Mouse (Mus musculus) embryonic facial prominence, embryonic 15.5 days (tissue): ENCODE measurements around the gene Olfr63. TPM values are rescaled to one million over a fixed set of nuclear protein-coding genes. Genes with fewer than 3 reads are reported as not detected.
"Not testable (repeated sequence)": the region's sequence is repeated elsewhere in the genome, so short reads cannot be mapped to it uniquely, and the experiment has no call there.

Source experiments
- ATAC-seq: fragments of 200-750 bp; cut with Nextera tagmentation; 2 replicates; pipeline ENCODE4 v1.8.0; 2017; ENCODE audit warnings: low read depth, moderate TSS enrichment; ENCODE audit not compliant: insufficient number of reproducible peaks, low FRiP score, low TSS enrichment
- H3K27ac ChIP-seq: fragments of 300-500 bp; sonication (generic); replicated peaks from 2 replicates; pipeline ENCODE4 v1.5.1; 2015; ENCODE audit warnings: mild to moderate bottlenecking, inconsistent platforms
- H3K27me3 ChIP-seq: fragments of 300-500 bp; sonication (generic); 2 replicates; pipeline ENCODE4 v1.6.1; 2015; ENCODE audit warnings: inconsistent platforms
- H3K36me3 ChIP-seq: fragments of 300-500 bp; sonication (generic); 2 replicates; pipeline ENCODE4 v1.6.1; 2015; ENCODE audit warnings: mild to moderate bottlenecking, inconsistent platforms
- H3K4me1 ChIP-seq: fragments of 300-500 bp; sonication (generic); 2 replicates; pipeline ENCODE4 v1.6.1; 2015; ENCODE audit warnings: inconsistent platforms
- H3K4me2 ChIP-seq: fragments of 300-500 bp; sonication (generic); replicated peaks from 2 replicates; pipeline ENCODE4 v1.6.1; 2015; ENCODE audit warnings: mild to moderate bottlenecking, inconsistent platforms
- H3K4me3 ChIP-seq: fragments of 300-500 bp; sonication (generic); replicated peaks from 2 replicates; pipeline ENCODE4 v1.5.1; 2015; ENCODE audit warnings: mild to moderate bottlenecking, inconsistent platforms
- H3K9ac ChIP-seq: fragments of 300-500 bp; sonication (generic); 2 replicates; pipeline ENCODE4 v1.6.1; 2015; ENCODE audit warnings: inconsistent platforms
- H3K9me3 ChIP-seq: fragments of 300-500 bp; sonication (generic); replicated peaks from 2 replicates; pipeline ENCODE4 v1.6.1; 2016; ENCODE audit warnings: inconsistent platforms
- WGBS: fragments of 180-500 bp; shearing (Covaris S2); methylation state at CpG from one replicate; pipeline ENCODE4 v1.1.7; 2015; 5-methylcytosine and 5-hydroxymethylcytosine counted together
- polyA plus RNA-seq: library from polyadenylated mRNA; unstranded; fragments of >200 nt; fragmentation: Nextera tagmentation; extraction: Ambion mirVana; gene quantifications from 2 replicates; pipeline ENCODE4 v1.2.1, GENCODE M21; 2015

Gene Olfr63
- 0.03 and 0.12 TPM in 2 replicates for polyA plus RNA-seq

DNA sequence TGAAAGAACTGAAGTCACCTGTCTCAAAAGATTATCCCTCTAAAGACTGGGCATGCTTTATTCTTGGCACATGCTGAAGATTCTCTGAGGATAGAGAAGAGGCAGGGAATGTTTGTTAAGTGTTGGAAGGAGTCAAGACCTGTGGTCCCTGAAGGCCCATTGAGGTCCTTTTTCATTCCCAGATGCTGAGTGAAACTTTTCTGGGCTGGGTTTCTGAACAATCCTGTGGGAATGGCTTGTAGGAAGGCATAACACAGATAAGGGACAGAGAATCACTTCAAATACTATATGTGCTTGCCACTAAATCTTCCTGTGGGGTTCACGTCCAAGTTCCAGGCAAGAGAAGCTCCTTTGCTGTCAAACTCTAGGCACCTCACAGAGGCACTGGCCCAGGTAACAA, at the start of gene Olfr63:
Olfr63 (plus strand) TSS at position 301 of the 400 bp plus-strand sequence.
- no peaks in the 10 kb centered on the region for H3K27me3 ChIP-seq
- no peak for ATAC-seq
- H3K4me3 ChIP-seq, result no peak within 1 kb of the TSS
- H3K9ac ChIP-seq, result no peak within 1 kb of the TSS
- H3K9me3 ChIP-seq, result no peaks in the 10 kb centered on the region
- H3K4me2 ChIP-seq, result no peak within 1 kb of the TSS
- no peaks in the 10 kb centered on the region for H3K36me3 ChIP-seq
- no peak within 1 kb of the TSS for H3K27ac ChIP-seq
- WGBS, result 60% methylated on average over 1 of the region's 1 CpGs
- no peaks in the 10 kb centered on the region for H3K4me1 ChIP-seq

DNA sequence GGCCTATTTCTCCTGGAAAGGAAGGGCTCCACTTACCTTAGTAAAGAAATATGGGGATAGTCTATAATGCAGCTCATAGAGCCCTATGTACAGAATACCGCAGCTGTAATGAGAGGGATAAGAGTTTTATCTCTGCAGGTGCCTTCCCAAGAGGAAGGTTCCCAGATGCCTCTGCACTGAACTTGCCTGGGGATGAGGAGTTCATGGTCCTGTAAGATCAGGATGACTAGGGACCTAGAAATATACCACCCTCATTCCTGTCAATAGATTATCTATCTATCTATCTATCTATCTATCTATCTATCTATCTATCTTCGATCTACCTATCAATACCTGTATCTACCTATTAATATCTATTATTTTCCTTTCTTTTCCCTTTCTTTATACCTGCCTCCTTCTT, 42.9 kb upstream of the Olfr63 start, which contains the start of gene Olfr1564:
Olfr1564 (minus strand) TSS at position 101 of the 400 bp plus-strand sequence.
- 86% methylated on average over 2 of the region's 2 CpGs for WGBS
- H3K4me3 ChIP-seq, result no peak within 1 kb of the TSS
- no peak within 1 kb of the TSS for H3K4me2 ChIP-seq
- no peaks in the 10 kb centered on the region for H3K27me3 ChIP-seq
- H3K4me1 ChIP-seq, result no peaks in the 10 kb centered on the region
- ATAC-seq, result no peak
- no peak within 1 kb of the TSS for H3K27ac ChIP-seq
- H3K36me3 ChIP-seq, result no peaks in the 10 kb centered on the region
- 0 out of 2 replicates have a peak, but pooled peaks cover 5% of the 10 kb centered on the region for H3K9me3 ChIP-seq
- H3K9ac ChIP-seq, result no peak within 1 kb of the TSS

DNA sequence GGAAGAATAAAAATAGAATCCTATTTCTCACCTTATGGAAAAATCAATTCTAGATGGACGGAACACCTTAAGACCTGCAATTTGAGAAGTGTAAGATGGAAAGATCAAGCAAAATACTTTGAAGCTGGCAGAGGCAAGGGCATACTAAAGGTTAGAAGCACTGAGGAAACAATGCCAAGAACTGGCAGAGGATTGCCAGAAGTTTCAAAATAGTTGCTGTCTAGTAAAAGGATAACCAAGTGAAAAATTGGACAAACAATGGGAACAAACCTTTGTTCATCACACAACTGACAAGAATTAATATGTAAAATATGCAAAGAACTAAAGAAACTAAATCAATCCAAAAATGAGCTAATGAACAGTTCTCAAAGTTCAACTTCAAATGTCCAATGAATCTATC, 27.8 kb upstream of the Olfr63 start:
- Histone ChIP-seq H3K36me3 (peaks cover 16% of the 10 kb centered on the region), H3K9me3 (peaks cover 13% of the 10 kb centered on the region; the same call in 1 of the 2 replicates)
- H3K27me3 ChIP-seq, H3K9ac ChIP-seq, H3K4me2 ChIP-seq, H3K4me1 ChIP-seq, H3K4me3 ChIP-seq, H3K27ac ChIP-seq, ATAC-seq: not testable (repeated sequence)
- WGBS, result 89% methylated on average over 1 of the region's 1 CpGs

DNA sequence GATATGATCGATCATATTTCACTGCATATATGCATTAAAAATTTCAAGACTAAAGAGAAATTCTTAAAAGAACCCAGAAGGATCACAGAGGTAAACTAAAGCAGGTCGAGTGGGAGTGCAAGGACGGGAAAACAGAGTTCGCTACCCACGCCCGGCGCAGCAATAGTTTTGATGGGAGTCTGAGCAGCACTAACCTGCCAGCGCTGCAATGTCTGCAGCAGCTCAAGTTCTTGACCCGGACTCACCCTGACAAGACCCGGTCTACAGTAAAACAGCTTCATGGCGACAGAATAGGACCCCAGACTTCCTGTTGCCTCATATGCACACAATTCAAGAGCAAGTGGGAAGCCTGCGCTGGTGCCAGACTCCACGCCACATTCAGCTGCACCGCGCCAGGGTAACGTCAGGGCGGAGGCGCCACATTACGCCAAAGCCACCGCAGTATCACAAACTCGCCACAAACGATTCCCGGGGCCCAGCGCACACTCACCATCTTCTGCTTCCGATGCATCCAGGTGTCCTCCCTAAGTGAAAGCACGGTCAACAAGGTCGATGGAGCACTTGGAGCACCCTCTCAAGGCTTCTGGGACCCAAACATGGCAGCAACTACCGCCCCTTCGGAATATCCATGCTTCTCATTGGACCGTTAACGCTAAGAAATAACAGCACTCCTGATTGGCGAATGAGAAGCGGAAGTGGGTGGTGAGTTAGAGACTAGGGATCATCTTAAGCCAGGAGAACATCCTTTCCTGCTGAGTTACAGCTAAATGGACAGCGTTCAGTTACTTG, 9.8 kb upstream of the Olfr63 start, which contains the start of gene Zfp955a:
Zfp955a (minus strand) TSS at position 616 of the 789 bp plus-strand sequence.
- 43% methylated on average over 1 of the region's 34 CpGs for WGBS
- ATAC-seq, result peak; percentile 97
- not testable (repeated sequence) for H3K36me3 ChIP-seq, H3K27ac ChIP-seq, H3K4me1 ChIP-seq, H3K9ac ChIP-seq, H3K27me3 ChIP-seq, H3K4me2 ChIP-seq, H3K9me3 ChIP-seq
- 0 out of 2 replicates have a peak within 1 kb of the TSS, but pooled peaks have one; percentile 10 for H3K4me3 ChIP-seq

DNA sequence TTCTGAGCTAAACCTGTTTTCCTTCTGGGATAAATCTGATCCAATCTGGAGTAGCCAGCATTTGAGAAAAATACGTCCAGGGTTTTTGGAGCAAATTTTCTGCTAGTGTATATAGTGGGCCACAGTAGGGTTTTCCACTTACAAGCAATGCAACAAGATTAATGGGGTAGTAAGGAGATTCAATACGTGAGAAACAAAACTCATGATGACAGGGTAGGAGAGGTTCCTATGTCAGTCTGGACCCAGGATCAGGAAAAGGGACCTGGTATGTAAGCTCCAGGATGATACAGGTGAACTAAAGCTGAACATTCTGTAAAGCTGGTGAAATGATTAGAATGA, 9.2 kb upstream of the Olfr63 start:
- H3K27me3 ChIP-seq, H3K4me2 ChIP-seq, H3K27ac ChIP-seq, H3K36me3 ChIP-seq, H3K9ac ChIP-seq, H3K9me3 ChIP-seq, H3K4me1 ChIP-seq, H3K4me3 ChIP-seq: not testable (repeated sequence)
- 0 out of 2 replicates have a peak, but pooled peaks have one; percentile 4 for ATAC-seq
- WGBS, result no CpG with 5 or more reads among the region's 2 CpGs

DNA sequence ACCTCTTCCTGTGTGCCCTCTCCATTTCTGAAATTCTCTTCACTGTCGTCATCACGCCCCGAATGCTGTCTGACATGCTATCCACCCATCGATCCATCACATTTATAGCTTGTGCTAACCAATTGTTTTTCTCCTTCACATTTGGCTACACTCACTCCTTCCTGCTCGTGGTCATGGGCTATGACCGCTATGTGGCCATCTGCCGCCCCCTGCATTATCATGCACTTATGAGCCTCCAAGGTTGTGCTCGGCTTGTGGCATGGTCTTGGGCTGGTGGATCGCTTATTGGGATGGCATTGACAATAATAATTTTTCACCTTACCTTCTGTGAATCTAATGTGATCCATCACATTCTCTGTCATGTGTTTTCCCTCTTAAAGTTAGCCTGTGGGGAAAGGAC, 4.4 kb downstream of the Olfr63 start:
- H3K4me2 ChIP-seq, result no peak overlapping the region
- no peak for ATAC-seq
- H3K36me3 ChIP-seq, result no peaks in the 10 kb centered on the region
- no peak overlapping the region for H3K4me3 ChIP-seq
- no peaks in the 10 kb centered on the region for H3K27me3 ChIP-seq
- no peak overlapping the region for H3K9ac ChIP-seq
- no peak overlapping the region for H3K27ac ChIP-seq
- no peaks in the 10 kb centered on the region for H3K9me3 ChIP-seq
- no peaks in the 10 kb centered on the region for H3K4me1 ChIP-seq
- WGBS, result 86% methylated on average over 9 of the region's 9 CpGs

DNA sequence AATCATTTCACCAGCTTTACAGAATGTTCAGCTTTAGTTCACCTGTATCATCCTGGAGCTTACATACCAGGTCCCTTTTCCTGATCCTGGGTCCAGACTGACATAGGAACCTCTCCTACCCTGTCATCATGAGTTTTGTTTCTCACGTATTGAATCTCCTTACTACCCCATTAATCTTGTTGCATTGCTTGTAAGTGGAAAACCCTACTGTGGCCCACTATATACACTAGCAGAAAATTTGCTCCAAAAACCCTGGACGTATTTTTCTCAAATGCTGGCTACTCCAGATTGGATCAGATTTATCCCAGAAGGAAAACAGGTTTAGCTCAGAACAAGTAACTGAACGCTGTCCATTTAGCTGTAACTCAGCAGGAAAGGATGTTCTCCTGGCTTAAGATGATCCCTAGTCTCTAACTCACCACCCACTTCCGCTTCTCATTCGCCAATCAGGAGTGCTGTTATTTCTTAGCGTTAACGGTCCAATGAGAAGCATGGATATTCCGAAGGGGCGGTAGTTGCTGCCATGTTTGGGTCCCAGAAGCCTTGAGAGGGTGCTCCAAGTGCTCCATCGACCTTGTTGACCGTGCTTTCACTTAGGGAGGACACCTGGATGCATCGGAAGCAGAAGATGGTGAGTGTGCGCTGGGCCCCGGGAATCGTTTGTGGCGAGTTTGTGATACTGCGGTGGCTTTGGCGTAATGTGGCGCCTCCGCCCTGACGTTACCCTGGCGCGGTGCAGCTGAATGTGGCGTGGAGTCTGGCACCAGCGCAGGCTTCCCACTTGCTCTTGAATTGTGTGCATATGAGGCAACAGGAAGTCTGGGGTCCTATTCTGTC, 24.8 kb downstream of the Olfr63 start, which contains the start of gene Zfp955b:
Zfp955b (plus strand) TSS at position 506 of the 837 bp plus-strand sequence.
- H3K9ac ChIP-seq, H3K9me3 ChIP-seq, H3K36me3 ChIP-seq, H3K27ac ChIP-seq, H3K4me1 ChIP-seq, H3K4me2 ChIP-seq, H3K4me3 ChIP-seq, H3K27me3 ChIP-seq: not testable (repeated sequence)
- peak; percentile 97 for ATAC-seq
- no CpG with 5 or more reads among the region's 25 CpGs for WGBS

DNA sequence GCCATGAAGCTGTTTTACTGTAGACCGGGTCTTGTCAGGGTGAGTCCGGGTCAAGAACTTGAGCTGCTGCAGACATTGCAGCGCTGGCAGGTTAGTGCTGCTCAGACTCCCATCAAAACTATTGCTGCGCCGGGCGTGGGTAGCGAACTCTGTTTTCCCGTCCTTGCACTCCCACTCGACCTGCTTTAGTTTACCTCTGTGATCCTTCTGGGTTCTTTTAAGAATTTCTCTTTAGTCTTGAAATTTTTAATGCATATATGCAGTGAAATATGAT, 25.3 kb downstream of the Olfr63 start:
- not testable (repeated sequence) for H3K4me2 ChIP-seq, H3K9me3 ChIP-seq, H3K4me3 ChIP-seq, H3K36me3 ChIP-seq, H3K9ac ChIP-seq, H3K4me1 ChIP-seq, H3K27ac ChIP-seq, H3K27me3 ChIP-seq
- 0 out of 2 replicates have a peak, but pooled peaks have one; percentile 51 for ATAC-seq
- WGBS, result no CpG with 5 or more reads among the region's 9 CpGs

Other genes with a start within 250 kb of the Olfr63 start
- gene Zfp763, start 231.3 kb upstream of the Olfr63 start, polyA plus RNA-seq, result 13.7 and 13.9 TPM in 2 replicates
- not detected in 2 replicates for gene 4921501E09Rik, start 196.6 kb upstream of the Olfr63 start, polyA plus RNA-seq
- 9.4 TPM in 2 replicates for gene Zfp563, start 175.4 kb upstream of the Olfr63 start, polyA plus RNA-seq
- gene Morc2b, start 125.0 kb upstream of the Olfr63 start, polyA plus RNA-seq, result 0.11 TPM in 1 of 2 replicates, not detected in the other
- gene Olfr55, start 96.2 kb upstream of the Olfr63 start, polyA plus RNA-seq, result 0.05 and 0.12 TPM in 2 replicates
- gene Olfr239, start 73.4 kb upstream of the Olfr63 start, polyA plus RNA-seq, result 0.05 TPM in 1 of 2 replicates, not detected in the other
- not detected in 2 replicates for gene Olfr1564, start 43.0 kb upstream of the Olfr63 start, polyA plus RNA-seq
- 16.1 and 16.4 TPM in 2 replicates for gene Zfp955a, start 9.5 kb upstream of the Olfr63 start, polyA plus RNA-seq
- 12.8 and 13.6 TPM in 2 replicates for gene Zfp955b, start 24.9 kb downstream of the Olfr63 start, polyA plus RNA-seq
- 7.7 and 9.5 TPM in 2 replicates for gene Zfp81, start 94.2 kb downstream of the Olfr63 start, polyA plus RNA-seq
- gene Zfp101, start 130.0 kb downstream of the Olfr63 start, polyA plus RNA-seq, result 13.7 and 15.8 TPM in 2 replicates
- not detected in 2 replicates for gene Actl9, start 168.2 kb downstream of the Olfr63 start, polyA plus RNA-seq